Mouse (Mus musculus) stomach, postnatal 0 days (tissue): Measurements from ENCODE around the gene Ikzf3.

Source experiments
- CTCF ChIP-seq: IDR thresholded peaks from 2 replicates; pipeline ENCODE4 v1.5.1; 2016; ENCODE audit warnings: antibody characterized with exemption, low read depth, mild to moderate bottlenecking, moderate library complexity
- EP300 ChIP-seq: optimal IDR thresholded peaks from 2 replicates; pipeline ENCODE3; 2016; ENCODE audit warnings: antibody characterized with exemption

DNA sequence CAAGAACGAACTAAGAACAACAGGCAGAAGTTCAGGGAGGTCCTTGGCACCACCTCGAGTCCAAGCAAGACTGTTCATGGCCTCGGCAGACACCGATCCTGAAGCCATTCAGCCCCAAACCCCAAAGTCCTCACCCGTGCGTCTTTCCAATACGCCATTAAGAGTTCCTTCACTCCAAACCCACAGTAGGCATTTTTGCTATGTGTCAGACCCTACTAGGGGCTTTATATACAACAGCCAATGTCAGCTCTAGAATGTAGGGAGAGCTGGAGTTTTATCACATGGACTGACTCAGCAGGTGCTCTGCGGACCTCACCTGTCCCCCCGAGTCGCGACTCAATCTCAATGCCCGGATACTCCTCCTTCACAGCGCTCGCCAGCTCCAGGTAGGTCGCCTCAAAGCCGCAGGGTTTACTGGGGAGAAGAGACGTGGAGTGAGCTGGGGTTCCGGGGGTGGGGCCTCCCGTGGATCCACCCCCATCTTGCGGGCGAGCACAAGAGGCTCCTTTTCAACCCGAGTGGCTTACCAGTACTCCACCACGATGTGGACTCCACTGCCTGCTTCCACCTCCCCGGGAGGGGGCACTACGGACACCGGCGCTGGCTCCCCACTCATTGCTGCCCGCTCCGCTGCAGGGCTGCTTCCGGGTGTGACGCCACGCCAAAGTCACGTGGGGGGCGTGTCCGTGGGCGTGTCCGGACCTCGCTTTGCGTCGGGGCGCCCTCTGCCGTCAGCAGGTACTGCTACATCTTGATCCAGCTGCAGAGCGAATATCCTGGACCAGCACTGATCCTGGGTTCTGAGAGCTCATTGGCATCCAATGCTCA, 107.3 kb downstream of the Ikzf3 start, which contains the start of gene Mien1:
- TF ChIP-seq CTCF (peak; percentile 98), EP300 (no peak)
